Mouse (Mus musculus): ENCODE data around the gene Clasp2.
"Not testable (repeated sequence)": the region's sequence is repeated elsewhere in the genome, so short reads cannot be mapped to it uniquely, and the experiment has no call there.

Clasp2 gene

DNA sequence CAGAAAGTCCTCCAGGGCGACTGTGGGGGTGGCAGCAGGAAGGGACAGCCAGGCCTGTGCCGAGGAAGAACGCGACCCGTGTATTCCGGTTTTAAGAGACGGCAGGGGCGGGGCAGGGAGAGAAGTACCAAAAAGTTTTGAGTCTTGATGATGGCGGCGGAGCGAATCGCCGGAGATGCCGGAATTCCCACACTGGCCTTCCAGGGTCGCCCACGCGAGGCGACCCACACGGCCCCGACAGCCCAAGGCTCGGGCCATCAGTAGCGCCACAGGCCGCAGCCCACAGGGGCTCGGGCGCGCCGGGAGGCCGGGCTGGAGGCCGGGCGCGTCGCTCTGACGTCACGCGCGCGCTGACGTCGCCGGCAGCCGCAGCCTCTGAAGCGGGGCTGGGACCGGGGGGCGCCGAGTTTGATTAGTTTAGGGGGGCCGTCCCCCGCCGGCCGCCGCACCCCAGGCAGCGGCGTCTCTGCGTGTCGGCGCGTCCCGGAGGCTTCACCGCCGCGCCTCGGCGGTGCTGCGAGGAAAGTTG is at the start of gene Clasp2:
TSS of gene Clasp2 (plus strand) at position 366 of the 529 bp plus-strand sequence.
- DNase-seq (ENCODE audit: low spot score), result peak; percentile 57

DNA sequence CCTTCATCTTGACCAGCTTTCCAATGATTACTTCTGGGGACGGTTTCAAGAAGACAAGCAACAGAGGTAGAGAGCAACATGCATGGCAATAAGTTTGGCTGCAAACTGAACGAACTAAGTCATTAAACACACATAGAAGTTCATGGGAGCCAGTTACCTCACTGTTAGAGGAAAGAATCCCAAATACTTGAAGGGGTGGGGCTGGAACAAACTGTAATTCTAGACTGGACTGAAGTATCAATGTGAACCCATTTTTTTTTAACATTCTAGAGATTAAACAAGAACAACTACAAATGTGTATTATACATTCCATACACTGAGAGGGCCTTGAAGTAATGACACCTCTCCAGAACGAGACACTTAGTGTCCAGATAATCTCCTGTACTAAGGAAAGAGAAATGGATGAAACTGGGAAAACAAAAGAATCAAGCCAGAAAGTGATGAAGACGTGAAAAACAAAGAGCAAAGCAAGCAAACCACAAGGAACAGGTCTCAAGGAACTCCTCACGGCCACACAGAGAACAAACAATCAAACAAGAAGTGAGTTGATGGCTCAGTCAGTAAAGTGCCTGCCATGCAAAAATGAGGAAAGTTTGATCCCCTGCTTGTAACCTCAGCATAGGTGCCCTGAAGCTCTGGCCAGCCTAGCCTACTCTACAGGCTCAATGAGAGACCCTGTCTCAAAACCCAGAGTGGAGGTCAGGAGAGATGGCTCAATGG is 39.7 kb upstream of the Clasp2 start:
- DNase-seq (ENCODE audit: low spot score), result no peak

GRCm38 (mm10) chr9:113706108-113706507 is 35.2 kb upstream of the Clasp2 start:
- no peak for DNase-seq (ENCODE audit: low spot score)

GRCm38 (mm10) chr9:113706841-113707240 is 34.4 kb upstream of the Clasp2 start:
- DNase-seq (ENCODE audit: low spot score), result no peak

GRCm38 (mm10) chr9:113707481-113708360 is 33.6 kb upstream of the Clasp2 start, which contains the start of gene Pdcd6ip:
TSS of gene Pdcd6ip (minus strand) at chr9:113708259.
- peak; percentile 85 for DNase-seq (ENCODE audit: low spot score)

- DNase-seq (ENCODE audit: low spot score), result no peak
These were observed 32.7 kb upstream of the Clasp2 start for GRCm38 (mm10) chr9:113708361-113709280.

DNA sequence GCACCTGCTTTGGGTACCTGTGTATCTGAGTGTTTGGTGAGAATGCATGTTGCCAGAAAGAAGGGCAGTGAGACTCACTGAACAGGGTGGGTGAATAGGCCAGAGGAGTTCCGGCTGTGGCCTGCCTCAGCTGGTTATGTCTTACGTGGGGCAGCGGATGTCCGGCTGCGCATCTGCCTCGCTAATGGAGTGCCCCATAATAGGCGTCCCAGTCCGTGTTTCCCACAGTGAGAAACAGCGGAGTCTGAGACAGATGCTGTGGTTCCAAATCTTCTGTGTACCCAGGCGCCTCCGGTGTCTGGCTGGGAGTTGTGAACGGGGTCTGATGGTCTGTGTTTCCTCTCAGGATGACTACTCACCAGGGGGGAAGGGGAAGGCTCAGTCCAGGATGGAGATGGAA is 30.4 kb upstream of the Clasp2 start:
- no peak for DNase-seq (ENCODE audit: low spot score)

- DNase-seq (ENCODE audit: low spot score), result peak; percentile 18
These were observed 22.2 kb upstream of the Clasp2 start for GRCm38 (mm10) chr9:113719063-113719462.

GRCm38 (mm10) chr9:113724646-113725045 is 16.6 kb upstream of the Clasp2 start:
- no peak for DNase-seq (ENCODE audit: low spot score)

- DNase-seq (ENCODE audit: low spot score), result not testable (repeated sequence)
These were observed 15.7 kb upstream of the Clasp2 start for GRCm38 (mm10) chr9:113725609-113726008.

- DNase-seq (ENCODE audit: low spot score), result no peak
These were observed 15.1 kb upstream of the Clasp2 start for GRCm38 (mm10) chr9:113726131-113726530.

DNA sequence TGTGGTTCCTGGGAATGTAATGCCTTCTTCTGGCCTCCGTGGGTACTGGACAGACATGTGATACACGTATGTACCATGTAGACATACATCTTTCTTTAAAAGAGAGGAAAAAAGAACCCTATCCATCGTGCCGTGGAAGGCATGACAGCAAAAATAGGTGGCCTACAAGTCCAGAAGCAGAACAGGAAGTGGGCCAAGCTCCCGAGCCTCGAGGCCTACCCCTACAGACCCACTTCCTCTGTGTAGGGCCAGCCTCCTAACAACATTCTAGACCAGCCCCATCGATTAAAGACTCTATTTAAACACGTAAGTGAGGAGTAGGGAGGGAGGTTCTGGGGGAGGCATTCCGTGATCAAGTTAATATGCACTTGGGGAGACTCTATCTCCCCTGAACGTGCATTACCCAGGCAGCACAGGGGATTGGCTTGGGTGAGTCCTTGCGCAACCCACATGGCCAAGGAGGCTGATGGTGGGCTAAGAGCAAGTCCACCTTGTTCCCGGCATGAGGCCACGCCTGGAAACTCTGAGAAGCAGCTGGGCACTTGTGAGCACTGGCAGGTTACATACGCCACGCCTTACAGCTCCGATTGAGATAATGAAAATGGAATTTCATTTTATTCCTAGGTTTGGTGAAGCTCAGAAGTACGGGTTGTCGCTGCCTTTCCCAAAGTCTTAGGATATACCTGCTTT is 14.1 kb upstream of the Clasp2 start:
- no peak for DNase-seq (ENCODE audit: low spot score)

DNA sequence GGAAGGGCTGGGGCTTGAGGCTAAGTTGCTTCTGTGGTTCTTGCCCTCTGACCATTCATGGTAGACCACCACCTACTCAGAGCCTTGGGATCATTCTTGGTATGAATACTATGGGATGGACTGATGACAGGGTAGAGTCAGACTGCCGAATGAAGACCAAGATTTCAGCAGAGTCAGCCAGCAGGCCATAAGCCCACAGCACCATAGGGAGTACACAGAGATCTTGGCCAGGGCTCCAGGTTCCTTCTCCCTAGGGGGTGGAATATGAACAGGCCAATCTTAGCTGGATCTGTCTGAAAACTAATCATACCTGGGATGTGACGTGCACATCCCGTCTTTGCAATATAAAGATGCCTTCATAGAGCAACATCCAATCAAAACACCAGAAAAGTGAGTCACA is 9.7 kb upstream of the Clasp2 start:
- DNase-seq (ENCODE audit: low spot score), result no peak

DNA sequence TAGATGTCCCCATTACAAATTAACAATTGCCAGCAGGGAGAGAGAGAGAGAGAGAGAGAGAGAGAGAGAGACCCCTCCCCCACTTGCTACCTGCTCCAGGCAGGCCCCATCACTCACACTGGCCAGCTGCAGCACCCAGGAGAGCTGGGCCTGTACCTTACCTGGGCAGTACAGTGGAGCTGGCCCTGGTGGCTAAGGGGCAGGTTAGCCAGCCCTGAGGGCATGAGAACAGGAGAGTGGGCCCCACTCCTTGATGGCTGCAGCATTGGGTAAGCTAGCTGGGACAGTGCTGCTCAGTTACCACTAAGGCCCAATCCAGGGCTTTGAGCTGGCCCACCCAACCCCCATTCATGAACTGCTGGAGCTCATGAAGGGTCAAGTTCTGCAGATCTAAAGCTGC is 5.4 kb upstream of the Clasp2 start:
- DNase-seq (ENCODE audit: low spot score), result no peak

DNA sequence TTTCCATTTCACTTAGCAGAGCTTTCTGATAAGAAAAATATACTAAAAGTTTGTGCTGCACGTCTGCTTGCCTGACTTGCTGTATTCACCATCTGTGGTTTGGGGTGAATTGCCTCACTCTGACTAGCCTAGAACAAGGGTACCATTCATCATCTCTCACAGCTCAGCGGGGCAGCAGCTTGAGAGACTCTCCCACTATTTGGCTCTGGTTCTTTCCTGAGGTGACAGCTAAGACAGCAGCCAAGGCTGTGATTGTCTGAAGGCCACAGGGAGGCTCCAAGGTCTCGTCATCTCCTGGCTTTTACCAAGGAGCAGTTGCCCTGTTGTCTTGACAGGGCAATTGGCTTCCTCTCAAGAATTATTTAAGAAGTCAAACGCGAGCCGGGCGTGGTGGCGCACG is 3.3 kb upstream of the Clasp2 start:
- no peak for DNase-seq (ENCODE audit: low spot score)

DNA sequence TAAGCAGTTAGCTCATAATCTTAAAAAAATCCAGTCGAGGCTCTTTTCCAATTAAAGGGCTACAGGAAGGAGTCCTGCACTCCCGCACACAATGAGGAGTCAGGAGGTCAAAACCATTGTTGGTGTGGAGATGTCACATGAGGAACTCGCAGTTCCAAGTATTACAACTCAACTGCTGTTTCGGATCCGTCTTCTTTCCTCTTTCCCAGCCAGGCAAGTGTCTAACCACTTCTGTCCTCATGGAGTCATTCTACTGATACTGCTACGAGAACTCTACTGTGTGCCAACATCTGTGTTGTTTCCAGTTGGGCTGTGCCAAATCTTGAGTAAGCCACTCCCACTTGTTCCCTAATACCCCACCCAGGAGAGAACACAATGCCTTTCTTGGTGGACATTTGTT is 2.3 kb upstream of the Clasp2 start:
- DNase-seq (ENCODE audit: low spot score), result no peak

DNA sequence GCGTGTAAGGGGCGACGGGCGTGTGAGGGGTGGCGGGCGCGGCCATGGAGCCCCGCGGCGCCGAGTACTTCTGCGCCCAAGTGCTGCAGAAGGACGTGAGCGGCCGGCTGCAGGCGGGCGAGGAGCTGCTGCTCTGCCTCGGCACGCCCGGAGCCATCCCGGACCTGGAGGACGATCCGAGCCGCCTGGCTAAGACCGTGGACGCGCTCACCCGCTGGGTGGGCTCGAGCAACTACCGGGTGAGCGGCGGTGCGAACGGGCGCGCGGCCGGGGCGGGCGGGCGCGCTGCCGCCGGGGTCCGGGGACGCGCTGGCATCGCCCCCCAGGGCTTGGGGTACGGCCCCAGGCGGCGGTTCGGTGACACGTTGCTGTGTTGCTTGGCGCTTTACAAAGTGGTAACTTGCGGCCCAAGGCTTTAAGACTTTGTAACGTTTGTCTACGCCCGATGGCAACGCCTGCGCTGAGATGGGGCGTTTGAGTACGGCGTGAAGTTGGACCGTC is 414 bp downstream of the Clasp2 start:
- DNase-seq (ENCODE audit: low spot score), result peak; percentile 8

GRCm38 (mm10) chr9:113742361-113742794 is 1.1 kb downstream of the Clasp2 start:
- peak; percentile 51 for DNase-seq (ENCODE audit: low spot score)

DNA sequence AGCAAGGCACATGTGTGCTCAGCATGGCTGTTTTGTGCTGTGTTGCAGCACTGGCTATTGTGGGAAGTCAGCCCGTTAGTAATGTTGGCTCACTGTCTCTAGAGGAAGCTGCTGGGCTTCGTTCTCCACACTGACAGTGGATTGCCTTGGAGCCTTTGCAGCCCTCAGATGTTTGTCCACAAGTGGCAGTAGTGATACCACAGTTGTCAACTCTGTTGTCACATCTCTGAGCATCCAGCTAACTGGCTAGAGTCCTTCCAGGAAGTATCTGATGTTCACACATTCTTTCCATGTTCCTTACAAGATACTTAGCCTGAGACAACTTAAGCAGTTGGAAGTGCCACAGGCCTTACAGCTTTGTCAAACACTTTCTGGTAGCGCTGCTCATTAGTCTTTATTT is 2.0 kb downstream of the Clasp2 start:
- no peak for DNase-seq (ENCODE audit: low spot score)

DNA sequence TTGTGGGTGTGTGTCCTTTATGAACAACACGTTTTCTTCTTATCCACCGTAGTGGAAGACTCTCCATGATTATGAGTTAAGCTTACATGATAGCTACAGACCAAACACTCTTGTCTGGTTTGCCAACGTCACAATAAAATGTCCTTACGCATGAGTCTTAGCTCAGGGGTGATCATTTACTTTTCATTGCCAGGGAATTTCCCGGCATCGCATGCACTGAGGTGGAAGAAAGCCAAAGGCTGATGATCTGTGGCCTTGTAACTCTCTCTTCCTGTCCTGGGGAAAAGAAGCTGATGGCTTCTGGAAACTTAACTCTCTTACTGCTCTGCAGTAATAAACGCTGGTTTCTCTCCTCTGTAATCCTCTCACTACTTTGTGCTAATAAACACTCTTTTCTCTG is 8.1 kb downstream of the Clasp2 start:
- no peak for DNase-seq (ENCODE audit: low spot score)
